ENCODE assay signal across 7 mouse cellular contexts in genomic region chr9:98538713-98539360, GRCm38 (mm10). TPM values are rescaled to one million over a fixed set of nuclear protein-coding genes. Genes with fewer than 3 reads are reported as not detected.
DNase-seq lines count a peak whose midpoint lies in the region; ATAC-seq and TF ChIP-seq lines count a peak whose summit lies in the region.

No protein-coding gene starts in this region.

- DNase-seq in adrenal gland, adult 8-10 months, result peak; percentile 31
- peak; percentile 87 for DNase-seq in embryo, embryonic 11 days
- DNase-seq in left cerebral cortex, postnatal 25 days (ENCODE audit: low spot score in 2 of 2), result peak; percentile 81 to 89
- DNase-seq in midbrain, embryonic 10.5 days (ENCODE audit: low spot score), result peak; percentile 69
- DNase-seq in skeletal muscle tissue, adult 2 months (ENCODE audit: low read depth, low spot score), result peak; percentile 30

- H3K4me1 ChIP-seq in intestine, postnatal 0 days (replicated peaks; ENCODE audit: control insufficient read depth, insufficient read depth, low read length), result no peaks in the 10 kb centered on the region; the same call in 1 of the 2 replicates
- peaks cover 8% of the 10 kb centered on the region for H3K4me1 ChIP-seq in midbrain, embryonic 10.5 days

- H3K36me3 ChIP-seq in intestine, postnatal 0 days (ENCODE audit: control insufficient read depth, insufficient read depth), result no peaks in the 10 kb centered on the region
- no peaks in the 10 kb centered on the region for H3K36me3 ChIP-seq in midbrain, embryonic 10.5 days

- H3K27ac ChIP-seq in intestine, postnatal 0 days (ENCODE audit: low read depth, low read length), result no peak overlapping the region
- H3K27ac ChIP-seq in midbrain, embryonic 10.5 days (replicated peaks), result no peak overlapping the region

- intact Hi-C loops in left cerebral cortex, postnatal 25 days (cut with DNase I), result loop anchor here (1.0 to 5.0 kb wide), 5 partner anchors 97 to 1242 kb away; partner anchors contain the start of gene Clstn2

- TF ChIP-seq CTCF in intestine, postnatal 0 days (IDR thresholded peaks at IDR 0.05; ENCODE audit: low read depth), result peak; percentile 91

- WGBS in intestine, postnatal 0 days, result 4% methylated on average over 13 of the region's 13 CpGs
- WGBS in midbrain, embryonic 10.5 days, result 8% methylated on average over 13 of the region's 13 CpGs

- no peaks in the 10 kb centered on the region for H3K9me3 ChIP-seq in intestine, postnatal 0 days (ENCODE audit: control insufficient read depth)
- no peaks in the 10 kb centered on the region; the same call in 1 of the 2 replicates for H3K9me3 ChIP-seq in midbrain, embryonic 10.5 days (replicated peaks)

- no peaks in the 10 kb centered on the region for H3K27me3 ChIP-seq in intestine, postnatal 0 days (replicated peaks; ENCODE audit: control insufficient read depth, insufficient read depth, low read length)
- 0 out of 2 replicates have a peak, but pooled peaks cover 4% of the 10 kb centered on the region for H3K27me3 ChIP-seq in midbrain, embryonic 10.5 days (ENCODE audit: low read depth, poor library complexity, severe bottlenecking)

- ATAC-seq in granulocyte monocyte progenitor cell, adult 5-6 weeks (replicated peaks; ENCODE audit: poor library complexity, severe bottlenecking), result peak; percentile 89
- 0 out of 2 replicates have a peak, but pooled peaks have one; percentile 59 for ATAC-seq in intestine, postnatal 0 days

- H3K4me3 ChIP-seq in intestine, postnatal 0 days (ENCODE audit: low read depth, low read length), result no peak overlapping the region
- H3K4me3 ChIP-seq in midbrain, embryonic 10.5 days, result no peak overlapping the region

- peak overlapping the region; percentile 54 for H3K4me2 ChIP-seq in intestine, postnatal 0 days (replicated peaks; ENCODE audit: low read depth)

- H3K9ac ChIP-seq in intestine, postnatal 0 days (ENCODE audit: low read depth, low read length), result no peak overlapping the region

RNA-seq across cellular contexts. Expression of gene Copb2, which starts 24.7 kb away (rescaled TPM):
- 100 to 1,000 TPM; 136 to 145 (median 138) TPM for total RNA-seq in adrenal gland, adult 8-10 months (2022)
- 135 and 138 TPM in 2 replicates for total RNA-seq in granulocyte monocyte progenitor cell, adult 5-6 weeks (2014; fragmentation: Nextera tagmentation)
- total RNA-seq in granulocyte monocyte progenitor cell, adult 5-6 weeks (2017), result 183 and 237 TPM in 2 replicates
- 168 and 181 TPM in 2 replicates for polyA plus RNA-seq in intestine, postnatal 0 days (2015; fragmentation: Nextera tagmentation; extraction: Ambion mirVana)
- 10 to 100 TPM; 86.0 to 86.2 TPM for total RNA-seq in left cerebral cortex, postnatal 25 days (2021)
- polyA plus RNA-seq in midbrain, embryonic 10.5 days (2016; fragmentation: Nextera tagmentation; extraction: Ambion mirVana), result 158 and 164 TPM in 2 replicates

RNA-seq across cellular contexts. Expression of gene Rbp2, which starts 52.9 kb away (rescaled TPM):
- not detected for total RNA-seq in adrenal gland, adult 8-10 months (2022)
- total RNA-seq in granulocyte monocyte progenitor cell, adult 5-6 weeks (2014; fragmentation: Nextera tagmentation), result not detected in 2 replicates
- not detected in 2 replicates for total RNA-seq in granulocyte monocyte progenitor cell, adult 5-6 weeks (2017)
- 7,315 and 7,837 TPM in 2 replicates for polyA plus RNA-seq in intestine, postnatal 0 days (2015; fragmentation: Nextera tagmentation; extraction: Ambion mirVana)
- total RNA-seq in left cerebral cortex, postnatal 25 days (2021), result not detected
- 0.50 and 1.1 TPM in 2 replicates for polyA plus RNA-seq in midbrain, embryonic 10.5 days (2016; fragmentation: Nextera tagmentation; extraction: Ambion mirVana)

Comparison
In these comparisons a context has a peak if more than half of its experiments do, and no peak if none do; other contexts are left out.
1. DNase-seq: peak in every context shown above with its lines; median percentile 87 in embryo, embryonic 11 days; 85 in left cerebral cortex, postnatal 25 days; 69 in midbrain, embryonic 10.5 days; 31 in adrenal gland, adult 8-10 months; 30 in skeletal muscle tissue, adult 2 months.